Mouse (Mus musculus): ENCODE measurements around the gene Gata2.
A peak's percentile ranks its signal among the peaks of the same experiment; 100 is the strongest.
"Not testable (repeated sequence)": the region's sequence is repeated elsewhere in the genome, so short reads cannot be mapped to it uniquely, and the experiment has no call there.

The Gata2 gene

GRCm38 (mm10) chr6:88193433-88194052 is at the start of gene Gata2:
Gene Gata2, plus strand, starts transcription at chr6:88193891.
- DNase-seq (ENCODE audit: low read depth, low spot score), result peak; percentile 18

- no peak for DNase-seq (ENCODE audit: low read depth, low spot score)
These were observed 47.9 kb upstream of the Gata2 start for GRCm38 (mm10) chr6:88145793-88146192.

DNA sequence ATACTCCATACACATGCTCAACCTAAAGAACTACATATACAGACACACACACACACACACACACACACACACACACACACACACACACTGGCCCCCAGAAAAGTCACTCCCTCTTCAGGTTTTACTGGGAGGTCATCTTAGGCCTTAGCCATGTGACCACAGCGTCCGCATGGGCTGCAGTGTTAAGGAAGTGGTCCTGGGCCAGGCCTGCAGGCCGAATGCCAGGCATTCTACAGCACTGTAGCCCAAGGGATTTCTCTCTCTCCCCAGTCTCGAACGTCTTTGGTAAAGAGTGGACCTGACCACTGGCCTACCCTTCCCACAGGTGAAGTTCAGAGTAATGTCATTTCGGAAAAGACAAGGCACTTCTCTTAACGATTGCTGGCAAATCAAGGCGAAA is 47.1 kb upstream of the Gata2 start:
- DNase-seq (ENCODE audit: low read depth, low spot score), result no peak

- no peak for DNase-seq (ENCODE audit: low read depth, low spot score)
These were observed 46.2 kb upstream of the Gata2 start for GRCm38 (mm10) chr6:88147411-88148003.

DNA sequence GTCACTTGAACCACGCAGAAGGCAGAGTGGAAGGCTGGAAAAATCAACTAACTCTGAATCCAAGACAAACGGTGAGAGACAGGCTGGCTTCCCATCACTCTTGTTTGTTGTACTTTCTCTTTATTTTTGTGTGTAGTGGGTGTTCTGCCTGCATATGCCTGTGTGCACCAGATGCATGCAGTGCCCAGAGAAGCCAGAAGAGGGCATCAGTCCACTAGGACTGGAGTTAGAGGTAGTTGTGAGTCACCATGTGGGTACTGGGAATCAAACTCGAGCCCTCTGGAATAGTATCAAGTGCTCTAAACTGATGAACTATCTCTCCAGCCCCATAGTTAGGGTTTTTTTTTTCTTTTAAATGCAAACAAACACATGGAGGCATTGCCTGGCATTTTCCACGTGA is 42.4 kb upstream of the Gata2 start:
- DNase-seq (ENCODE audit: low read depth, low spot score), result peak; percentile 76

GRCm38 (mm10) chr6:88152127-88152705 is 41.5 kb upstream of the Gata2 start:
- DNase-seq (ENCODE audit: low read depth, low spot score), result peak; percentile 14

- DNase-seq (ENCODE audit: low read depth, low spot score), result peak; percentile 40
These were observed 40.7 kb upstream of the Gata2 start for GRCm38 (mm10) chr6:88152979-88153378.

DNA sequence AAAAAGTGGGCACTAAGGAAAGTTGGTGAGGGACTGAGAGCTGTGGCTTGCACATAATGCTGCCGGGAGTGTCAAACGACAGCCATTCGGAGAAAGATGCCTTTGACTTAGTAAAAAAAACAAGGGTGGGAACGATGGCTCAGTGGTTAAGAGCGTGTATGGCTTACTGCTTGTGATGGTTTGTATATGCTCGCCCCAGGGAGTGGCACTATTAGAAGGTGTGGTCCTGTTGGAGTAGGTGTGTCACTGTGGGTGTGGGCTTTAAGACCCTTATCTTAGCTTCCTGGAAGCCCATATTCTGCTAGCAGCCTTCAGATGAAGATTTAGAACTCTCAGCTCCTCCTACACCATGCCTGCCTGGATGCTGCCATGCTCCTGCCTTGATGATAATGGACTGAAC is 38.1 kb upstream of the Gata2 start:
- not testable (repeated sequence) for DNase-seq (ENCODE audit: low read depth, low spot score)

- DNase-seq (ENCODE audit: low read depth, low spot score), result no peak
These were observed 34.9 kb upstream of the Gata2 start for GRCm38 (mm10) chr6:88158790-88159189.

DNA sequence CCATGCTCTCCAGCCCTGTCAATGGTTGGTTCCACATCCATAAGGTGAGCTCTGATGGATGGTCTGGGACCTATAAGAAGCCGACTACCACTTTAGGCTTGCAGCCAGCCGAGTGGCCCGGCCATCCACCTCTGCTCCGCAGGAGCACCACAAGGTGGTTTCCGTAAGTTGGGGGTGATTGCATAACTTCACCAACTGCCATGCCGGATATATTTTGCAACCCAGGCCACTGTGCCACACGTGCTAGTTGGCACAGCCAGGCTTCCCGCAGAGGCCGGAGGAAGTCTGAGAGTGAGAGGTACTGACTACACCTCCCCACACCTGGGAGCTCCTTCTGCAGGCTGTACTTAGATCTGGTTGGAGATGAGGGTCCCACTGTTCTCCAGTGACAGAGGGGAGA is 27.6 kb upstream of the Gata2 start:
- DNase-seq (ENCODE audit: low read depth, low spot score), result no peak

- DNase-seq (ENCODE audit: low read depth, low spot score), result no peak
These were observed 19.5 kb upstream of the Gata2 start for GRCm38 (mm10) chr6:88174191-88174590.

DNA sequence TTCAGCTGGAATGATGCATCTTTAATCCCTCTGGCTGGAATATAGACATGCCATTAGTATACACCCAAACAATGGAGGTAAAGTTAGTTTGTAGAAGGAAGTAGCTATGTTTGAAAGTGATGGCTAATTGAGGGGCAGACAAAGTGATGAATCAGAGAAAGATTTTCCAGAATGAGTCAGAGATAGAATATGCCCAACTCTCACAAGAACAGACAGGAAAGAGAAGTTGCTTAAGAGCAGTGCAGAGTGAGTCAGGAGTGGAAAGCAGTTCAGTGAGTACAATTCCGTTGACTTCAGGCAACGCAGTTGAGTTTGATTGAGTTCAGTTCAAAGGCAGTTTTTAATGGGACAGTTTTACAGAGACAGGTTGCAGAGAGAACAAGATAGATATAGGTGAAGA is 19.0 kb upstream of the Gata2 start:
- no peak for DNase-seq (ENCODE audit: low read depth, low spot score)

DNA sequence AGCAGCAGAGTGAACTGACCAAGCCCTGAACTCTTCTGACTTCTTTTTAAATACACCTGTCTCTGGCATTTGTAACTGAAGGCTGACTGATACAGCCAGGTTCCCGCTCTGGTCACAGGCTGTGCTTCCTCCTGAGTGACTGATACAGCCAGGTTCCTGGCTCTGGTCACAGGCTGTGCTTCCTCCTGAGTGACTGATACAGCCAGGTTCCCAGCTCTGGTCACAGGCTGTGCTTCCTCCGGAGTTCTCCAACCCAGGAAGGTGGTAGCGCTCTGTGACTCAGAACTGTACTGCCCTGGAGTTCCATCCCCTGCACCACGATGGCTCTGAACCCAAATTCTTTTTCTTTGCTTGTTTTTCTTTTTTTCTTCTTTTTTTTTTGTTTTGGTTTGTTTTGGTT is 9.0 kb upstream of the Gata2 start:
- no peak for DNase-seq (ENCODE audit: low read depth, low spot score)

GRCm38 (mm10) chr6:88188148-88188547 is 5.5 kb upstream of the Gata2 start:
- DNase-seq (ENCODE audit: low read depth, low spot score), result no peak

DNA sequence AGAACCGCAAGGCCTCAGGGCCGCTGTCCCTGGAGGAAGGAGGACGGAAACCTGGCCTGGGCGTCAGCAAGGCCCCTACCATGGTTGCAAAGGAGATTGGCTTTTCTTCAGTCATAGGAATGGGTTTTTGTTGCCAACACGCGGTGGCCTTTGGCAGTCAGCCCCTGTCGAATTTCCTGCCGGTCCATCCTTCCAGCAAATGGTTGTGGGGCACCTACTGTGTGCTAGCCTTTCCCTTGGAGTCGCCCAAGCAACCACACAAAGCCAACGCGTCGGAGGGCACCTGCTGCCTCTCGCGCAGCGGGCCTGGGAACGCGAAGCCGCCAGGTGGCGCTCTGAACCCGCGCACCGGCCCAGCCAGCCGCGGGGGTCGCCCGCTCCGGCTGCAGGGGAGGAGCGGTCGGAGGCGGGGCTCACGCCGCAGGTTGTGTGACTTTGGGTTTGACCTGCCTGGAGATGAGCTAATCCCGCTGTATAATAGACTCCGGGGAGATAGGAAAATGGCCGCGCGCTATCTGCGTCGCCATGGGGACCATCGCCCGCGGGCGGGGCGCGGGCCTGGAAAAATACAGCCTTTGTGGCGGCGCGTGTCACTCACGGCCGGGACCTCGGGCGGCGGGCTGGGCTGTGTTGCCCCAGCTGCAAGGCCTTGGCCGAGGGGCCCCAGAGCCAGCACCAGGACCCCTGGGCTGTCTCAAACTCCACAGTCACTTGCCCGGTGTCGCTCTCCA is 4.2 kb upstream of the Gata2 start:
- DNase-seq (ENCODE audit: low read depth, low spot score), result peak; percentile 97

GRCm38 (mm10) chr6:88190043-88190309 is 3.7 kb upstream of the Gata2 start:
- no peak for DNase-seq (ENCODE audit: low read depth, low spot score)

GRCm38 (mm10) chr6:88190310-88191023 is 3.2 kb upstream of the Gata2 start:
- DNase-seq (ENCODE audit: low read depth, low spot score), result peak; percentile 58

DNA sequence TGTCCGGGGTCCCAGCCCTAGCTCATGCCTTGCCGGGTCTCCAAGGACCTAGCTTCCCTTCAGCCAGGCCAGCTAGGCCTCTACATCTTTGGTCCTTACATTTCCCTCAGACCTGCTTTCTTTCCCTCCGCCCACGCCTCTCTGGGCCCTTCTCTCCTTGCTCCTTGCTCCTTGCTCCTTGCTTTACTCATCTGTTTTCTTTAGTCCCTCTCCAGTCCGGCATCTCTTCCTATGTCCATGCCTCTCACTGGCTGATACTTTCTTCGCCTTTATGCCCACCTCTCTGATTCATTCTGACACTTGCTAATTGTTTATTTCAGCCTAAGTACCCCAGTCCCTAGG is 2.7 kb upstream of the Gata2 start:
- DNase-seq (ENCODE audit: low read depth, low spot score), result peak; percentile 16

DNA sequence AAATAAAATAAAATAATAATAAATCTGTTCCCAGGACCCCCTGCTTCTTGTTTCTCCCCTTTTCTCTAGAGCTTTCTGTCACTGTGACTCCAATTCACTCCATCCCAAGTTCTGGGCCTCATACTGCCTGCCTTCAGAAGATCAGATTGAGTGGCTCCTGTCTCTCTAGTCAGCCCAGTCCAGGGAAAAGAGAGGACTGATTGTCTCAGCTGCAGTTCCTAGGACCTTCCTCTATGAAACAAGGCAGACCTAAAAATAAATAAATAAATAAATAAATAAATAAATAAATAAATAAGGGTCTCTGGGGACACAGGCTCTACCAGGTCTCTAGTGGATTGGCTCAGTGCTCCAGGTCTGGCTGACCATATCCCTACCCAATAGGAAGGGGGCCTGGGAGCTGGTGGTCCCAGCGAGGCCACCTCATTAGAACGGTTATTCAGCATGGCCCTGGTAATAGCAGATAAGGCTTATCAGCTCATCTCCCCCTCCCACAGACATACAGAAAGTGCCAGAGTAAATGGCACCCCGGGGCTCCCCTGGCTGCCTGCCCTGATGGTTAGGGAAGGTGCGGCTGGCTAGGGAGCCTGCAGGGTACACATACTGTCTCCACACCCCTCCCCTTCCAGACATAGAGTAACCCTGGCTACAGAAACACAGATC is 2.1 kb upstream of the Gata2 start:
- DNase-seq (ENCODE audit: low read depth, low spot score), result no peak

GRCm38 (mm10) chr6:88192756-88193155 is 935 bp upstream of the Gata2 start:
- no peak for DNase-seq (ENCODE audit: low read depth, low spot score)

GRCm38 (mm10) chr6:88194053-88194977 is 624 bp downstream of the Gata2 start:
- DNase-seq (ENCODE audit: low read depth, low spot score), result peak; percentile 67
